Mouse (Mus musculus) layer of hippocampus, adult 2 months (tissue): ENCODE measurements around the gene Fbxl17. TPM values are rescaled to one million over a fixed set of nuclear protein-coding genes. Genes with fewer than 3 reads are reported as not detected.

ENCODE experiments used
- DNase-seq, 2 experiments: peaks; one replicate each; pipeline ENCODE4 v3.0.0; 2022; ENCODE audit warnings: low spot score in 2 of 2
- H3K27ac ChIP-seq: fragments of 200-600 bp; 2 replicates; pipeline ENCODE4 v1.8.1; 2022
- H3K4me3 ChIP-seq: fragments of 200-600 bp; 2 replicates; pipeline ENCODE4 v1.8.1; 2022; ENCODE audit warnings: mild to moderate bottlenecking
- CTCF ChIP-seq: fragments of 200-600 bp; conservative IDR thresholded peaks from 2 replicates; pipeline ENCODE4 v1.8.1; 2022; ENCODE audit warnings: antibody characterized with exemption, mild to moderate bottlenecking, moderate library complexity
- total RNA-seq, 2 experiments: library from RNA; stranded (reverse); gene quantifications; 2 replicates each; pipeline ENCODE4 v1.2.3; 2021

Gene Fbxl17
- total RNA-seq, 2 experiments from 2014 or later, result 55.3 to 58.6 TPM

DNA sequence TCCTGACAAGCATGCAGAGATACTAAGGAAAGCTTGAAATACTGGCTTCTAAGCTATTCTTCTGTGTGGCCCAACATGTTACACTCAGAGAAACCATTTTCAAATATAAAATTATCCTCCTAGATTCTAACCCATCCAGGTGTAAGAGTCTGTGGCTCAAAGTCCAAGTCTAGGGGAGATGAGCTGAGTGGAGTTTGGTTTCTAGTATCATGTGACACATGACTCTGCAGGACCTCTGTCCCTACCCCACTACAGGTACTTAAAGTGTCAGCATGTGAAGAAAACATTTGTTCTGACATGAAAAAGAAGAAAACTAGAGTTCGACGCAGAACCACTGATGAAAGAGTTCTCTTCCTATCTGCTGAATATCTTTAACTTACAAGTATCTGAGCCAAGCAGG is 89.7 kb downstream of the Fbxl17 start:
- Histone ChIP-seq H3K4me3 (no peak overlapping the region), H3K27ac (no peak overlapping the region)
- no peak for DNase-seq
- TF ChIP-seq CTCF, result no peak

DNA sequence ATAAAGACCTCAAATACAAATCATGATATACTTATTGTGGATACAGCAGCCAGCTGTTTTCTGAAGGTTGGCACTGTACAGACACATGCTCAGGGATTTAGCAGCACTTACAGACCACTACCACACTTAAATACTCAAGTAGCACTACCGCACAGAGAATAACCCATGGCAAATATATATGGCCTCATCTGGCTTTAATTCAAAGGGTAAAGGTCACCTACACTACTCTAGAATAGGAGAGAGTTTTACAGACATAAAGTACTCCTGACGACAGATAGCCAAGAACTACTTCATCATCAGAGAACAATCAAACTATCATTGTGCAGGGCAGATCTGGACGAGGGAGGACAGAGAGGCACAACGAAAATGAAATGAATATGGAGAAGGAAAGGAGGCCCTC is 93.9 kb downstream of the Fbxl17 start:
- no peak overlapping the region for H3K27ac ChIP-seq
- DNase-seq, result no peak
- no peak overlapping the region for H3K4me3 ChIP-seq
- TF ChIP-seq CTCF, result no peak

DNA sequence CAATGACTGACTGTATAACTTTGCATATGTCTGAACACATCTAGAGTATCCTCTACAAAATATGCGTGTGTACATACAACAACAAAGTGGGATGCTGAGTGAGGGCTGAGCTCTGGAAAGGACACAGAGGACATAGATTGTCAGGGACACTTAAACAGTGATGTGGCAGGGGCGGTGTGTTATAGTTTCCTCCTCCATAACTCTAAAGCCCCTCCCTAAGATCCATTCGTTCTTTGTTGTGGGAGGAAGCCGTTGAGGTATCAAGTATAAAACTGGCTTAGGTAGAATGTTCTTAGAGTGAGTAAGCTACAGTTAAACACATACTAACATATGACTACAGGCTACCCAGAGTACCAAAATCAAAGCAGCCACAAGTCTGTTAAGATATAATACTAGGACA is 94.3 kb downstream of the Fbxl17 start:
- DNase-seq, result no peak
- Histone ChIP-seq H3K27ac (no peak overlapping the region), H3K4me3 (no peak overlapping the region)
- TF ChIP-seq CTCF, result no peak

DNA sequence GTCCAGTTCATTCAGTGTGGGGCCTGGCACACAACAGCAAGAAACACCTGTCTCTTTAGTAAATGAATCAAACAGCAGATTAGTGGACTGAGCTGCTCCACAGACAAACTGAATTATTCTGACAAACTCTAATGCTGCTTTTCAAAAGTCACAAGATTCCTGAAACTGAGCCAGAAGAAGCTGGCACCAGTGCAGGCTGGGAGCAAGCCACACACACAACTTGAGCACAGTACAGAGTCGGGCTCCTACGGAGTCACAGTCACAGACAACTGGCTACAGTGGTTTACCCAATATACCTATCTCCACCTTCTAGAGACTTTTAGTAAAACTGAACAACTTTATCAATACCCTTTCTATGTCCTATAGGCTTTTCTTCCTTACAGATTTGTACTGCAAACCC is 94.8 kb downstream of the Fbxl17 start:
- no peak for DNase-seq
- no peak for TF ChIP-seq CTCF
- Histone ChIP-seq H3K27ac (no peak overlapping the region), H3K4me3 (no peak overlapping the region)

DNA sequence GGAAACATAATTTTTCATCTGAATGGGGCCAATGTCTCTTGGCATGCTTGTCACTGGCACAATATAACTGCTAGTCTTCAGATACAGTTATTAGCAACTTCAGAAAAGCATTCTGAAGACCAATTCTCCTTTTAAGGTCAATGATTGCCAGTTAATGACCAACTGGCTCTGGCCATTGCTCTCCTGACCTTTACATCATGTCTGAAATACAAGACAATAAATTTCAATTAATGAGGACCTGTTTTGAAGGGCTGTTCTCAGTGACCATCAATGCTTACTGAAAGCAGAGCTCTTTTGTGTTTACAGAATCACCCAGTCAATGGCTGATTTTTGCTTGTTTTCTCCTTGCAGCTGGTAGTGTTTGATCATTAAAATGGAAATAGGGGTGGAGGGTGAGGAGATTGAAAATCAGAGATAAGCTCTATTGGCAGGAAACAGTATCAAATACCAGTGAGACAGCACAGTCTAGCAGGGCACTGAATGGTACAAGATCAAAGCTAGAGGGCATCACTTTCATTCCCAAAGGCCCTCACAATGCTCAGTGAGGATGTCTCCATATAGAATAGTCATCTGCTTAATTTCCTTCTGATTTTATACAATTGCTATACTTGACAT is 95.9 kb downstream of the Fbxl17 start:
- Histone ChIP-seq H3K27ac (no peak overlapping the region), H3K4me3 (no peak overlapping the region)
- DNase-seq, result no peak
- 0 out of 2 replicates have a peak, but pooled peaks have one; percentile 5 for TF ChIP-seq CTCF

DNA sequence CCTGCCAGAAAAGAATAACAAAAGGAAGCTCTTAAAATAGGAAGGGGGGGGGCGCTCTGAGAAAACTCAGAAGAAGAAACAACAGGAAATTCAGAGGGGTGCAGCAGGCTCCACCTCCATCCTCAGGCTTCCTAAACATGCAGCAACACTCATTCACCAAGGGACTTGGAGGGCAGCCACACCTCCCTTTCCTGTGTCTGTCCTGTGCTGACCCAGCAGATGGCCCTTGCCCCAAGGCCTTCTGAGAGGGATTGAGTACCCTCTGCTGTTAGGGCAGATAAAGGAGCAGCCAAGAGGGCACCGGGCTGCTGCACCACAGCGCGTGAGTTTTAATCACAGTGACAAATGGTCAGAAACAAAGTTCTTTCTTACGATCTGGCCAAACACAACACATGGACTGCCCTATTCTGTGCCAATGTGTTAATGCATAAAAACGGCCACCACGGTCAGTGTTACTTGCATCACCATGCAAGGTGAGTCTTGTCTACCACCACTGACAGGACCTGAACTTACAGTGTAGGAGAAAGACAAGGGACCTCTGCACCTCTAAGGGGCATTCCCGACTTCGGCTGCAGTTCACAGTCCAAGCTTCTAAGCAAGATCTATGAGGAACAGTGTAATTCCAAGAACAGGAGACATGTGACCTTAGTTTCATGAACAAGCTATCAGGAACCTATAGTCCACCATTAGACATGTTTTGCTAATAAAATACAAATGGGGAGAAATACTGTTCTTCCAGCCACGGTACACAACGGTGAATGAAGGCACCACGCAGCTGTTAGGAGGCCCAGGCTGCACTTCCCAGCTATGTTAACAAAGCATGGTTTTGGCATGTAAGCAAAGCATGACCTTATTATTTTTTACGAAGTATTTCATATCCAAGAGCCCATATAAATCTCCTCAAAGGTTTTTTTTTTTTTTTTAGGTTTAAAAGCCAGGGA is 96.8 kb downstream of the Fbxl17 start:
- H3K27ac ChIP-seq, result no peak overlapping the region
- DNase-seq, result no peak
- no peak overlapping the region for H3K4me3 ChIP-seq
- TF ChIP-seq CTCF, result no peak

DNA sequence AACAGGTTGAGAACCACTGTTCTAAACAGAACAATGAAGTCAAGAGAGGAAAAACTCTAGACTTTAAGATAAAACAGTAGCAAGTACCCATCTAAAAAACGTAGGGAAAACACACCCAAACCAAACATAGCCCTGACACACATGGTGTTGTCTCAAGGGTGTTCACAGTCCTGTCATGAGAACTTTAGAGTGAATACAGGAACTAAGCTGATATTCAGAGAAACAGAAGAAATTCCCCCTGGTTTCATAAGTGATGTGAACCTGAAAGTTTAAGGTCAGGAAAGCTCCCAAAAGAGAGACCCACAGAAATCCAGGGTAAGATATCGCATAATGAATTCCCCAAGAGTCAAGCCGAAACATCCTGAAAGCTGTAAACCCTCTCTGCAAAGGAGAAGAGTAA is 97.6 kb downstream of the Fbxl17 start:
- no peak for TF ChIP-seq CTCF

DNA sequence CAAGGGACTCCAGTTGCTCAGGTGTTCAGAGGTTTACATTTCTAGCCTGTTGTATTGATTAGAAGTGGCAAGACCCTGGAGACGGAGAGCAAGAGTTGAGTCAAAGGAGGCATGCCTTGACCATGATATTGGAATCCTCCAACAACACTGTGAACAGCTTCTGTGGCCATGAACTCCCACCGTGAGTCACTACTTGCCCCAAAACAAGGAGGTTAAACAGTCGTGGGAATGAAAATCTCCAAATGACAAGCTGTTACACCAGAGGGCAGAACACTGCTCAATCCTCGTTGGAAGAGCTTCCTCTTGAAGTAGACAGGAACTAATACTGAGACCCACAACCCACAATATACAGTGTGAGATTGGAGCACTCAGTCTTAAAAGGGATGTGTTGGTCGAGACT is 99.2 kb downstream of the Fbxl17 start:
- no peak for DNase-seq
- no peak for TF ChIP-seq CTCF
- H3K27ac ChIP-seq, result no peak overlapping the region
- H3K4me3 ChIP-seq, result no peak overlapping the region

More for the DNA sequence above, 97.6 kb downstream of the Fbxl17 start:
- no peak for DNase-seq
- Histone ChIP-seq H3K4me3 (no peak overlapping the region), H3K27ac (no peak overlapping the region)

DNA sequence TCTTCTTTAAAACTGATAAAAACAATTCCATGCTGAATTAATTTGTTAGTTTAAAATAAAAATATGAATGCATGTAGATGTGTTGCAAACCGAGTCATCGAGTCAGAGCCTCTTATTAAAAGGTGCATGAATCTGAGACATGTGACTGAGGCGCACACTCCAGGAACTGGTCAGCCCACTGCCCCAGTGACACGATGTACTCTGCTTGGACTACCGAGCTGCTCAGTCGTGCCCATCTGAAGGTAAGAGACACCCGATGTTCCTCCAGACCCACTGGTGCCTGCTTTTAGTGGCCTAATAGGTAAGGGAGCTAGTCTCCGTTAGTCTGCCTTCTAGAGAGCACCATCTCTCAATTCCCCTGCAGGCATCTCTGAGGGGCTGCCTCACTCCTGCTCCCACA is 100.0 kb downstream of the Fbxl17 start:
- Histone ChIP-seq H3K4me3 (no peak overlapping the region), H3K27ac (no peak overlapping the region)
- DNase-seq, result no peak
- TF ChIP-seq CTCF, result no peak

DNA sequence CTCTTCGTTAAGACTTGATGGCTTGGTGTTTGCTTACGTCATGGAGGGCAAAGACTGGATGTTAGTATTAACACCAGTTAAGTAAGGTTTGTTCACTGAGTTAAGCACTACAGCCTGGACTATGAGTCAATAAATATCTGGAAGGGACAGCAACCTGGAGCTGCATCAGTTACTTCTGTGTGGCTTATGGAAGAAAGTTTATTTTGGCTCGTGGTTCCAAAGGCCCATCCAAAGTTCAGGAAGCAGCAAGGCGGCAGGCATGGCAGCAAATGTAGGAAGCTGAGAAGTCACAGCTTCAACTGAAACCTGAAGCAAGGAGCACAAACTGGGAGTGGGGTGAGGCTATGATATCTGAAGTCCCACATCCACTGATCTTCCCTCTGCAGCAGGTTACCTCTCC is 108.3 kb downstream of the Fbxl17 start:
- no peak for DNase-seq
- TF ChIP-seq CTCF, result no peak
- no peak overlapping the region for H3K27ac ChIP-seq
- no peak overlapping the region for H3K4me3 ChIP-seq

DNA sequence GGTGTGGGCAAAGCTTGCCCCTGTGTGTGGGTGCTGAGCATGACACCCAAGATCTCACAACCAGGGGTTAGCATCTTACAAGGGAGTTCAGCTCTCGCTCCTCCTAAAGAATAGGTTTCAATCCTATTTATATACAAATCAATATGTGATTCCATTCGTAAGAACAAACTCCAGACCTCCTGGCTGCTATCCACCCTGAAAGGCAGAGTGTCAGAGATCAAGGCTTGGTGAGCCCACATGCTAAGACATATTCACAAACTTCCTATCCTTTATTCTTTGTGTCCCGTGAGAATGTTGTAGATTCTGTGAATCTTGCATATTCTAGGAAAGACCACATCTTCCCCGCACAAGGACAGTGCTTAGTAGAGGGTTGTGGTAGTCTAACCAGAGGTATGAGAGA is 108.9 kb downstream of the Fbxl17 start:
- H3K4me3 ChIP-seq, result no peak overlapping the region
- no peak for TF ChIP-seq CTCF
- no peak for DNase-seq
- H3K27ac ChIP-seq, result no peak overlapping the region

DNA sequence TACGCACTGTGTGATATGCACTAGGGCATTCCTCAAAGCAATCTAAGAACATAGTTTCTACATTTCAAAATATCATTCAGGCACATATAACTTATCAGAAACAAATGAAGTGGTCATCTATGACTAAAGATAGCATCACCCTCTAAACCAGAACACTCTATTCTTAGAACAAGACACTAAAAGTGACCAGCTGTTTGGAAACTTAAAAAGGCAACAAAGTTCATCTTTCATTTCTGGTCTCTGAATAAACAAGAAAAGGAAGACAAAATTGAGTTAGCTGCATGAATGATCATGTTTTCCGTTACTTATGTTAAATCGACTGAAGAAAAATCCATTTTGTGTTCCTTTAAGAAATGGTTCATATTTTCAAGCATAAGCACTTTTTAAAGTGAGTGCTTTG is 128.8 kb downstream of the Fbxl17 start:
- no peak overlapping the region for H3K27ac ChIP-seq
- no peak for DNase-seq
- TF ChIP-seq CTCF, result no peak
- H3K4me3 ChIP-seq, result no peak overlapping the region

DNA sequence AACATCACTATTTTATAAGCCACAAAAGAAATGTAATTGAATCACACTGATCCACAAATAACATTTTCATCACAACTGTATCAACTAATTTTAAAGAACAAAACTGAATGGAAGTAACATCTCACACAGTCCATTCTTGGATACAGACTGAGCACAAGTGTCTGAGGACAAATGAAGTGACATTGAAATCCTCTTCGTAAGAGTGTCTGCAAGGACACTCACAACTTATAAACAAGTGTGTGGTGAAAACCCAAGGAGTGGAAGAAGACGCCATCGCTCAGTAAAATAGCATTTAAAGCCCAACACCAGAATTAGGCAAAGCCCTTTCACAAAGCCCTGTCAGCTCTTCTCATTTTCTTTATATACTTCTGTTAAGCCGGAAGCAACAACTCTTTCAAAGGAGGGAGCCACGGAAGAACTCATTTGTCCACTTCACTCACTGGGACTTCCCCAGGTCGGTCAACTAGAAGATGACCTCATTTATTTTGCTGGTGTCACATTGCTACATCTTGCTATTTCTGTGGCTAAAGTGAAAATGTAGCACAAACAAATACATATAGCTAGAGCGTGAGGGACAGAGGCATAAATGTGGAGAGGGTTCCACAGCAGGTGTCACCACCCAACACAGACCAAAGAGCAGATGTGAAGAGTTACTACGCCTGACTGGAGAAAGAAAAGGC is 130.0 kb downstream of the Fbxl17 start:
- no peak for TF ChIP-seq CTCF
- H3K4me3 ChIP-seq, result no peak overlapping the region
- DNase-seq, result no peak
- H3K27ac ChIP-seq, result no peak overlapping the region

DNA sequence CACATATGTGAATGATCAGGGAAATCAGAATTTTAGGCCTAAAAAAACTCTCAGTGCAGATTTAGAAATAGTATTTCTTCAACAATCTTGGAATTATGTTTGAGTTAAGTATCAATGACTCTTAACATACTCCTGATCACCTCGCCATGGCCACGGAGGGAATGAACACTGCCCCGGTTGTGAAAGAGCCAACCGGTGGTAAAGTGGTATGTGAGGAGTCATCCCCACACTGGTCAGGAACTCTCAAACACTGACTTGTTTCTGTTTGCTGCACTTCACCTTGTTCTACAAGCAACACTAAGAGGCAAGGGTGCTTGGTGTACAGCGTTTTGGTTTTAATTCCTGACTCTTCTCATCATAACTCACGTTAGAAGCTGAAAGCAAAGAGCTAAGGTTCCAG is 132.3 kb downstream of the Fbxl17 start:
- H3K27ac ChIP-seq, result no peak overlapping the region
- H3K4me3 ChIP-seq, result no peak overlapping the region
- DNase-seq, result no peak
- TF ChIP-seq CTCF, result no peak
